Mouse (Mus musculus) brain, embryonic 14.5 days (tissue): Measurements from ENCODE around the gene Ap2b1. TPM values are rescaled to one million over a fixed set of nuclear protein-coding genes. Genes with fewer than 3 reads are reported as not detected.
"Not testable (repeated sequence)": the region's sequence is repeated elsewhere in the genome, so short reads cannot be mapped to it uniquely, and the experiment has no call there.

Source experiments
- DNase-seq: peaks from one replicate; pipeline ENCODE4 v3.0.0-alpha.2; 2011; ENCODE audit warnings: low read depth
- CTCF ChIP-seq: fragments of 200-500 bp; IDR thresholded peaks from 2 replicates; pipeline ENCODE4 v1.5.1; 2012; ENCODE audit warnings: inconsistent platforms, mild to moderate bottlenecking, moderate library complexity, borderline replicate concordance; ENCODE audit not compliant: insufficient read depth, insufficient read length; ENCODE audit errors: extremely low read depth
- POLR2A ChIP-seq: fragments of 200-500 bp; IDR thresholded peaks from 2 replicates; pipeline ENCODE4 v1.6.1; 2012; ENCODE audit warnings: mild to moderate bottlenecking, inconsistent platforms, borderline replicate concordance; ENCODE audit not compliant: poor library complexity, insufficient read depth, insufficient read length, severe bottlenecking; ENCODE audit errors: extremely low read depth
- polyA plus RNA-seq: library from polyadenylated mRNA; depleted of rRNA; stranded (reverse); fragments of >200 nt; gene quantifications from 2 replicates; pipeline ENCODE4 v1.2.3, GENCODE M21; 2012

The Ap2b1 gene
- polyA plus RNA-seq, 1 experiment: 149 TPM

GRCm38 (mm10) chr11:83303751-83304150, 4.9 kb downstream of the Ap2b1 start:
- TF ChIP-seq CTCF (no peak), POLR2A (no peak)
- DNase-seq: no peak

- DNase-seq: no peak
- no peak for TF ChIP-seq POLR2A
- no peak for TF ChIP-seq CTCF
Measured at GRCm38 (mm10) chr11:83304485-83304884, 5.7 kb downstream of the Ap2b1 start.

- TF ChIP-seq CTCF (no peak), POLR2A (no peak)
- DNase-seq: no peak
Measured at GRCm38 (mm10) chr11:83306700-83307253, 8.0 kb downstream of the Ap2b1 start.

- TF ChIP-seq POLR2A (no peak), CTCF (no peak)
Measured at GRCm38 (mm10) chr11:83312471-83312870, 13.6 kb downstream of the Ap2b1 start.

DNA sequence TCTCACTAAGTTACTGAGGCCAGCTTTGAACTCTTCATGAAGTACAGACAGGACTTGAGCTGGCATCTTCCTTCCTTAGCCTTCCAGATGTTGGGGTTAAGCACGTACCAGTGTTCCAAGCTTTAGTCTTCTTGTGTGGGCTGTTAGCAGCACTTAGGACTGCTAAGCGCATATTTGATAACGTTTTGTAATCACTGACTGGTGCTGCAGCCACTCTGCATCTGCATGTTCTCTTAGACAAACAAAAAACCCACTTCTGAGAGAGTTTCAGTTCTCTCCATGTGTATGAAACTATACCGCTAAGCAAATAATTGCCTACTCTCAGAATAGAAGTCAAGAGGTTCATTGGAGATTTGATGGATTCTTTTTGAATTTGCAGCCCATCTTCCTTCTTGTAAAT, 20.2 kb downstream of the Ap2b1 start:
- no peak for DNase-seq
- TF ChIP-seq POLR2A (no peak), CTCF (no peak)

More at GRCm38 (mm10) chr11:83312471-83312870, 13.6 kb downstream of the Ap2b1 start:
- DNase-seq: peak; percentile 15

- not testable (repeated sequence) for DNase-seq
Measured at GRCm38 (mm10) chr11:83326692-83327091, 27.9 kb downstream of the Ap2b1 start.

DNA sequence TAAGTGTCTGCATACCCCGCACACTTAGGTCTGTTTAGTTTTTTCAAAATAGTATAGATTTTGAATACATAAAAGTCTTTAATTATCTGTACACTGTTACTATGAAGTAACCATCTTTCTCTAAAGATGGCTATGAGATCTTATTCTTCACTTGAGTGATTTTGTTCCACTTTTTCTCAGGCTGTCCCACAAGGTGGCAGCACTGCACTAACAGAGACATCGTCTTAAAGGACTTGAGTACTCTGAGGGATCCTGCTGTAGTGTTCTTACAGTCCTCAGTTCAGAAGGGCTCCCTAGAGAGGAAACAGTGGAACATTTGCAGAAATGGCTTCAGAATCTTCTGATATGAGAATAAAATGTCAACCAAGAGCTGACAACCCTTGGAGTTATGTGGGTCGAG, 28.6 kb downstream of the Ap2b1 start:
- peak; percentile 82 for DNase-seq
- no peak for TF ChIP-seq POLR2A
- peak; percentile 67; the same call in 1 of the 2 replicates for TF ChIP-seq CTCF

- DNase-seq: no peak
- TF ChIP-seq CTCF (no peak), POLR2A (no peak)
Measured at GRCm38 (mm10) chr11:83335826-83336225, 37.0 kb downstream of the Ap2b1 start.

DNA sequence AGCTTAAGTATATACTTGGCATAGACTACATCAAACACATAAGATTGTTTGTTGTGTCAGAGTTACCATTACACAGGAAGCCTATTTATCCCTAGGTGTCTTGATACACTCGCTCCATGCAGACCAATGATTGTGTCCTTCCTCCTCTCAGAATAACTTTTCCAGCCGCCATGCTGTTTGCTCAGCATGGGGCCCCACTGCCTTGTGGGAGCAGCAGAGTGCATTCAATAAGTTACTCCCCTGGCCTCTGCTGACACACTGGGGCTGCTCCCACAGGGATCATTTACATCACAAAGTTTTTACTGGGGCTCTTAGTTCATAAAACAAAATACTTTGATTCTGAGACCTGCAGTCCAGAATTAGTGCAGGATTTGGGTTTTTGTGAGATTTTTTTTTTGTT, 40.9 kb downstream of the Ap2b1 start:
- no peak for TF ChIP-seq POLR2A
- no peak for TF ChIP-seq CTCF
- DNase-seq: no peak

DNA sequence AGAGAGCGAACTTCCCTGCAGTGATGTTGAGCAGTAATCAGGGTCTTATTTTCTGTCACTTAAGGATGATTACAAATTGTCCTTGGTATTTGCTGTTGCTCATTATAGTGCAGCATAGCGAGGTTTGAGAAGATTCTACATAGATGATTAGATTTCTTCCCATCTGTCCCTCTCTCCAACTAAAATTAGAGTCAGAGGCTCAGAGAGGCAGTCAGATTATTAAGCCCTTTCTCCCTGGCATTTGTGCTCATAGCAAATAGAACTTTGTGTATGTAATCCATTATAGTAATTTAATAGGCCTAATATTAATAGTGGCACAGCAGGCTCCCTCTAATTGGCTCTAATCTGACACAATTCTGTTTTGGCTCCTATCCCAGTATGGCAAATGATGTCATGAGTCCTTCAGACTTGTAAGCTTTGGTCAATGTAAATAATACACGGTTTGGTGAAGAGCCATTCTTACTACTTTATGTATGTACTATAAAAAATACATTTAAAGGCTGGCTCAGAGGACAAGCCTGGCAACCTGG, 43.0 kb downstream of the Ap2b1 start:
- peak; percentile 60 for DNase-seq

DNA sequence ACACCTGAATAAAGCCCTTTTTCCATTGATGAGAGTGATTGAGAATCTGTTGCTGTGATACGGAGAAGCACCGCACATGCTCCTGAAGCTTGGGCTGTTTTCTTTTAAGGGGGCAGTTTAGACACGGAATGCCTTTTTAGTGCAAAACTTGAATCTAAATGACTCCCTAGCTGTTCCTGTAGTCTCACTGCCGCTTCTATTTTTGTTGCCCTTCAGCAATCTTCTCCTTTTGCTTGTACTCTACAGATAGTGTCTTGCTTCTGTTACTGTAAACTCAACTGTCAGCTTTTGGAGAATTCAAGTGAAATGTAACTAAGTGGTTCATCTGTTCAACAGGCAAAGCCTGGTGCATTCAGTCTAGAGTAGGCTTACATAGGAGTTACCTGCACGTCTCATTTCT, 56.6 kb downstream of the Ap2b1 start:
- DNase-seq: no peak
- TF ChIP-seq POLR2A: no peak
- TF ChIP-seq CTCF: no peak

More for the DNA sequence above, 43.0 kb downstream of the Ap2b1 start:
- no peak for TF ChIP-seq POLR2A
- TF ChIP-seq CTCF: no peak

DNA sequence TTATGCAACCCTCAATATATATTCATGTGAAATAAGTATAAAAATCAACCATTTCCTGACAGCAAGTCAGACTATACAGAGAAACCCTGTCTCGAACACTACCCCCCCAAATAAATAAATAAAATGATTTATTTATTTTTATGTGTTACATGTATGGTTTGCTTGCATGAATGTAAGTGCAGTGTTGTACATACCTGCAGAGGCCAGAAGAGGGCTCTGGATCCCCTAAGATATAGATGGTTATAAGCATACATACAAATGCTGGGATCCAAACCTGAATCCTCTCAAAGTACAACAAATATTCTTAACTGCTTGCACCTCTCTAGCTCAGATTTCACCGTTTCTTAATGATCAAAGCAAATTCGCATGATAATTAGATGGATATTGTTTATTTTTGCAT, 58.6 kb downstream of the Ap2b1 start:
- TF ChIP-seq POLR2A (no peak), CTCF (peak; percentile 50; the same call in 1 of the 2 replicates)

DNA sequence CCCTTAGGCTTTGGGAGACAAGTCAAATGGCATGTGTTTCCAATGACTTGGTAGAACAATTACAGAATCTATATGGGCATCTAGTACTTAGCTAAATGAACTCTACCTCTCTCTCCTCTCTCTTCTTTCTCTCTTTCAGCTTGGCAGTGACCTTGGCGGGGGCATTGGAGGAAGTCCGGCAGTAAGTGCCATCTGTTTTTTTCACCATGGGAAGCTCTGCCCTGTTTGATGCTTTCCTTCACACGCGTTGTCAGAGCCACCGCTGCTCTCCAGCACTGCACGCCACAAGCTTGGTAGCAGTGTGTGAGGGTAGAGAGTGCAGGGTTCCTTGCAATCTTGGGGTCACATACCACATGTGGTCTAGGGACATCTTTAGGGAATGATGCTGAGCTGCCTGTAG, 65.8 kb downstream of the Ap2b1 start:
- TF ChIP-seq CTCF (no peak), POLR2A (no peak)
- no peak for DNase-seq

More for the DNA sequence above, 58.6 kb downstream of the Ap2b1 start:
- peak; percentile 85 for DNase-seq

DNA sequence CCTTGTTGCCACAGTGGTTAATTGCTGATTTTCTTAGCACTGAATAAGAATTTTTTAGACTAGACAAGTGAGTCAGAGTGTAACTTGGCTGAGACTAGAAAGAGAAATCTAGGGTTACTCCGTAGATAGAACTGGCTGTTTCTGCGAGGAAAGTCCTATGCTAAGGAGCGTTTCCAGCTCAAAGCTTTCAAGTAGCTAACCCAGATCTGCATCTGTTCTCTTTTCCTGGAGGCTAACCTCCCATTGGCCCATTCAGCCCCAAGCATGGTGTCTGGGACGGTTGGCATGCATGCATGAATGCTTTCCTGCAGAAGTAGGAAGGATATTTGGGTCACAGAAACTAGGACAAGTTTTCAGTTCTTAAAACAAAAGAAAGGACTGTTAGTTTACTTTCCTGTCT, 72.4 kb downstream of the Ap2b1 start:
- peak; percentile 12 for DNase-seq

More for the DNA sequence above, 72.4 kb downstream of the Ap2b1 start:
- no peak for TF ChIP-seq CTCF
- TF ChIP-seq POLR2A: no peak
